Mouse (Mus musculus) bone marrow macrophage, adult 2 months (primary cell): ENCODE data around the gene Pafah2. TPM values are rescaled to one million over a fixed set of nuclear protein-coding genes. Genes with fewer than 3 reads are reported as not detected.
A peak's percentile ranks its signal among the peaks of the same experiment; 100 is the strongest.
"Not testable (repeated sequence)": the region's sequence is repeated elsewhere in the genome, so short reads cannot be mapped to it uniquely, and the experiment has no call there.

Experiments
- H3K27ac ChIP-seq: 2 replicates; pipeline ENCODE4 v1.5.1; 2012; ENCODE audit warnings: low read depth, low read length; ENCODE audit not compliant: insufficient read depth
- H3K4me1 ChIP-seq: 2 replicates; pipeline ENCODE4 v1.6.1; 2012; ENCODE audit warnings: low read length; ENCODE audit not compliant: control insufficient read depth, insufficient read depth
- H3K4me3 ChIP-seq: 2 replicates; pipeline ENCODE4 v1.5.1; 2012; ENCODE audit warnings: mild to moderate bottlenecking, low read length, moderate library complexity; ENCODE audit not compliant: insufficient read depth
- CTCF ChIP-seq: IDR thresholded peaks from 2 replicates; pipeline ENCODE4 v1.5.1; 2012; ENCODE audit warnings: low read depth, mild to moderate bottlenecking, low read length, moderate library complexity
- POLR2A ChIP-seq: IDR thresholded peaks from 2 replicates; pipeline ENCODE4 v1.6.1; 2012; ENCODE audit warnings: mild to moderate bottlenecking, low read depth, low read length, borderline replicate concordance
- polyA plus RNA-seq: library from polyadenylated mRNA; stranded (reverse); fragments of >200 nt; gene quantifications from 2 replicates; pipeline ENCODE4 v1.2.4, GENCODE M21; 2012; ENCODE audit not compliant: missing spikeins, insufficient read depth, insufficient read length

The Pafah2 gene
- polyA plus RNA-seq, 1 experiment = 6.4 TPM

GRCm38 (mm10) chr4:134370649-134371221, 25.4 kb upstream of the Pafah2 start:
- H3K27ac ChIP-seq = no peak overlapping the region
- peak overlapping the region; percentile 61 for H3K4me3 ChIP-seq
- peaks cover 7% of the 10 kb centered on the region for H3K4me1 ChIP-seq
- TF ChIP-seq CTCF (no peak), POLR2A (no peak)

- H3K4me3 ChIP-seq = peak overlapping the region; percentile 61
- TF ChIP-seq CTCF (no peak), POLR2A (no peak)
- H3K4me1 ChIP-seq = peaks cover 7% of the 10 kb centered on the region
- no peak overlapping the region for H3K27ac ChIP-seq
Observed at GRCm38 (mm10) chr4:134371316-134371855, 24.7 kb upstream of the Pafah2 start.

GRCm38 (mm10) chr4:134372294-134372747, 23.8 kb upstream of the Pafah2 start:
- no peak overlapping the region for H3K27ac ChIP-seq
- peaks cover 7% of the 10 kb centered on the region for H3K4me1 ChIP-seq
- TF ChIP-seq POLR2A (no peak), CTCF (no peak)
- H3K4me3 ChIP-seq = peak overlapping the region; percentile 61

GRCm38 (mm10) chr4:134373295-134373694, 22.8 kb upstream of the Pafah2 start:
- TF ChIP-seq CTCF (no peak), POLR2A (no peak)
- Histone ChIP-seq H3K4me1 (peaks cover 7% of the 10 kb centered on the region), H3K27ac (no peak overlapping the region), H3K4me3 (no peak overlapping the region)

- H3K4me3 ChIP-seq = no peak overlapping the region
- peaks cover 7% of the 10 kb centered on the region for H3K4me1 ChIP-seq
- TF ChIP-seq CTCF (no peak), POLR2A (no peak)
- no peak overlapping the region for H3K27ac ChIP-seq
Observed at GRCm38 (mm10) chr4:134374306-134374705, 21.8 kb upstream of the Pafah2 start.

- no peak overlapping the region for H3K4me3 ChIP-seq
- no peak overlapping the region for H3K27ac ChIP-seq
- TF ChIP-seq CTCF = no peak
- no peaks in the 10 kb centered on the region for H3K4me1 ChIP-seq
Observed at GRCm38 (mm10) chr4:134378089-134378615, 18.0 kb upstream of the Pafah2 start.

GRCm38 (mm10) chr4:134379510-134379909, 16.6 kb upstream of the Pafah2 start:
- TF ChIP-seq CTCF (no peak), POLR2A (no peak)
- H3K27ac ChIP-seq = no peak overlapping the region
- no peak overlapping the region for H3K4me3 ChIP-seq
- no peaks in the 10 kb centered on the region for H3K4me1 ChIP-seq

- not testable (repeated sequence) for H3K4me3 ChIP-seq, H3K27ac ChIP-seq, H3K4me1 ChIP-seq
Observed at GRCm38 (mm10) chr4:134383750-134384149, 12.4 kb upstream of the Pafah2 start, which contains the start of gene Extl1. Extl1 (minus strand) TSS chr4:134383850.

- Histone ChIP-seq H3K27ac (no peak overlapping the region), H3K4me1 (no peaks in the 10 kb centered on the region), H3K4me3 (no peak overlapping the region)
- TF ChIP-seq POLR2A = no peak
- TF ChIP-seq CTCF = no peak
Observed at GRCm38 (mm10) chr4:134387268-134387667, 8.9 kb upstream of the Pafah2 start.

GRCm38 (mm10) chr4:134388397-134388796, 7.7 kb upstream of the Pafah2 start:
- no peaks in the 10 kb centered on the region for H3K4me1 ChIP-seq
- no peak overlapping the region for H3K4me3 ChIP-seq
- no peak overlapping the region for H3K27ac ChIP-seq
- TF ChIP-seq POLR2A (no peak), CTCF (peak; percentile 82)
